Mouse (Mus musculus) myocyte (in vitro differentiated cells): Measurements from ENCODE around the gene Ireb2. TPM values are rescaled to one million over a fixed set of nuclear protein-coding genes. Genes with fewer than 3 reads are reported as not detected.
"Not testable (repeated sequence)": the region's sequence is repeated elsewhere in the genome, so short reads cannot be mapped to it uniquely, and the experiment has no call there.

ENCODE experiments used
- H3K27me3 ChIP-seq: one replicate; pipeline ENCODE4 v1.6.1; 2011; ENCODE audit not compliant: control insufficient read depth, insufficient read depth, insufficient read length
- H3K36me3 ChIP-seq: one replicate; pipeline ENCODE4 v1.6.1; 2011; ENCODE audit not compliant: control insufficient read depth, insufficient read depth
- H3K4me2 ChIP-seq: one replicate; pipeline ENCODE4 v1.6.1; 2011; ENCODE audit warnings: low read depth, control low read depth
- H3K4me3 ChIP-seq: one replicate; pipeline ENCODE4 v1.5.1; 2011; ENCODE audit warnings: mild to moderate bottlenecking, control low read depth, moderate library complexity
- H3K79me2 ChIP-seq: one replicate; pipeline ENCODE4 v1.6.1; 2011; ENCODE audit not compliant: control insufficient read depth, insufficient read depth
- H3ac ChIP-seq: one replicate; pipeline ENCODE4 v1.6.1; 2011; ENCODE audit not compliant: control insufficient read depth, insufficient read length
- CEBPB ChIP-seq: IDR thresholded peaks from 2 replicates; pipeline ENCODE4 v1.6.1; 2011; ENCODE audit warnings: mild to moderate bottlenecking, moderate library complexity; ENCODE audit not compliant: poor library complexity, insufficient read depth, severe bottlenecking
- E2F4 ChIP-seq: IDR thresholded peaks from one replicate; pipeline ENCODE4 v1.6.1; 2011; ENCODE audit warnings: mild to moderate bottlenecking, control low read depth, moderate library complexity; ENCODE audit not compliant: insufficient read depth
- MAX ChIP-seq: IDR thresholded peaks from one replicate; pipeline ENCODE4 v1.6.1; 2011; ENCODE audit warnings: low read depth, mild to moderate bottlenecking, control low read depth
- MYOD1 ChIP-seq, 3 experiments: IDR thresholded peaks; one replicate each; pipeline ENCODE4 v1.6.1; 2011; ENCODE audit warnings: control low read depth in 2 of 3, low read depth in 2 of 3, mild to moderate bottlenecking in 2 of 3, moderate library complexity in 1 of 3; ENCODE audit not compliant: insufficient read length in 2 of 3, control insufficient read depth in 1 of 3
- MYOG ChIP-seq, 3 experiments: IDR thresholded peaks; one replicate each; pipeline ENCODE4 v1.6.1; 2011; ENCODE audit warnings: control low read depth in 2 of 3, low read depth in 2 of 3, mild to moderate bottlenecking in 2 of 3; ENCODE audit not compliant: insufficient read length in 2 of 3, control insufficient read depth in 1 of 3, insufficient read depth in 1 of 3
- POLR2A ChIP-seq: IDR thresholded peaks from one replicate; pipeline ENCODE4 v1.6.1; 2011; ENCODE audit warnings: low read depth, mild to moderate bottlenecking, control low read depth, moderate library complexity; ENCODE audit not compliant: insufficient read length
- POLR2AphosphoS2 ChIP-seq: IDR thresholded peaks from one replicate; pipeline ENCODE4 v1.6.1; 2011; ENCODE audit warnings: low read depth, control low read depth; ENCODE audit not compliant: insufficient read length
- REST ChIP-seq: IDR thresholded peaks from one replicate; pipeline ENCODE4 v1.6.1; 2011; ENCODE audit warnings: mild to moderate bottlenecking, control low read depth, moderate library complexity; ENCODE audit not compliant: insufficient read depth, insufficient read length
- SRF ChIP-seq: IDR thresholded peaks from one replicate; pipeline ENCODE4 v1.6.1; 2011; ENCODE audit warnings: low read depth; ENCODE audit not compliant: control insufficient read depth, insufficient read length
- TCF12 ChIP-seq: IDR thresholded peaks from one replicate; pipeline ENCODE4 v1.6.1; 2011; ENCODE audit warnings: mild to moderate bottlenecking, control low read depth; ENCODE audit not compliant: poor library complexity, insufficient read depth, severe bottlenecking
- TCF3 ChIP-seq: IDR thresholded peaks from one replicate; pipeline ENCODE4 v1.6.1; 2011; ENCODE audit warnings: low read depth, control low read depth; ENCODE audit not compliant: insufficient read length
- USF1 ChIP-seq: IDR thresholded peaks from one replicate; pipeline ENCODE4 v1.6.1; 2011; ENCODE audit warnings: low read depth, mild to moderate bottlenecking, control low read depth, moderate library complexity
- polyA plus RNA-seq: library from polyadenylated mRNA; unstranded; fragments of >200 nt; fragmentation: generic; extraction: Trizol; gene quantifications from one replicate; pipeline ENCODE4 v1.2.1, GENCODE M21; 2012; ENCODE audit warnings: missing spikeins

Gene Ireb2
- polyA plus RNA-seq, 1 experiment: 9.4 TPM

GRCm38 (mm10) chr9:54830624-54831023 lies 33.0 kb upstream of the Ireb2 start:
- Histone ChIP-seq H3K4me2 (no peak overlapping the region), H3K4me3 (no peak overlapping the region), H3K79me2 (no peaks in the 10 kb centered on the region), H3K36me3 (no peaks in the 10 kb centered on the region), H3K27me3 (peaks cover 7% of the 10 kb centered on the region), H3ac (no peak overlapping the region)
- TF ChIP-seq MYOD1 (IDR thresholded peaks at IDR 0.05; ENCODE audit: control insufficient read depth in 1 of 3, insufficient read length in 2 of 3, low read depth in 2 of 3) (no peak), TCF12 (no peak), USF1 (no peak), POLR2A (no peak), TCF3 (no peak), REST (no peak), MAX (no peak), SRF (no peak), POLR2AphosphoS2 (no peak), E2F4 (no peak), MYOG (IDR thresholded peaks at IDR 0.05; ENCODE audit: control insufficient read depth in 1 of 3, insufficient read depth in 1 of 3, insufficient read length in 2 of 3, low read depth in 2 of 3) (no peak), CEBPB (no peak)

- Histone ChIP-seq H3ac (no peak overlapping the region), H3K36me3 (no peaks in the 10 kb centered on the region), H3K79me2 (no peaks in the 10 kb centered on the region), H3K4me2 (no peak overlapping the region), H3K4me3 (no peak overlapping the region), H3K27me3 (no peaks in the 10 kb centered on the region)
- no peak for TF ChIP-seq POLR2AphosphoS2
- TF ChIP-seq USF1: no peak
- no peak for TF ChIP-seq SRF
- no peak for TF ChIP-seq TCF3
- no peak for TF ChIP-seq CEBPB
- TF ChIP-seq MAX: no peak
- TF ChIP-seq E2F4: no peak
- no peak for TF ChIP-seq POLR2A
- TF ChIP-seq TCF12: no peak
- TF ChIP-seq REST: no peak
- no peak for TF ChIP-seq MYOD1 (IDR thresholded peaks at IDR 0.05; ENCODE audit: control insufficient read depth in 1 of 3, insufficient read length in 2 of 3, low read depth in 2 of 3)
- no peak for TF ChIP-seq MYOG (IDR thresholded peaks at IDR 0.05; ENCODE audit: control insufficient read depth in 1 of 3, insufficient read depth in 1 of 3, insufficient read length in 2 of 3, low read depth in 2 of 3)
Observed at GRCm38 (mm10) chr9:54833831-54834230, 29.8 kb upstream of the Ireb2 start.

GRCm38 (mm10) chr9:54835951-54836717 lies 27.5 kb upstream of the Ireb2 start:
- not testable (repeated sequence) for H3K4me3 ChIP-seq, H3K4me2 ChIP-seq, H3ac ChIP-seq, H3K79me2 ChIP-seq, H3K27me3 ChIP-seq, H3K36me3 ChIP-seq

- no peak for TF ChIP-seq POLR2AphosphoS2
- TF ChIP-seq SRF: no peak
- no peak for TF ChIP-seq TCF12
- TF ChIP-seq USF1: no peak
- no peak for TF ChIP-seq POLR2A
- Histone ChIP-seq H3K79me2 (no peaks in the 10 kb centered on the region), H3K36me3 (no peaks in the 10 kb centered on the region), H3K4me3 (no peak overlapping the region), H3K27me3 (peaks cover 4% of the 10 kb centered on the region), H3K4me2 (no peak overlapping the region), H3ac (no peak overlapping the region)
Observed at GRCm38 (mm10) chr9:54837835-54838234, 25.8 kb upstream of the Ireb2 start.

- no peak for TF ChIP-seq TCF12
- Histone ChIP-seq H3K27me3 (peaks cover 4% of the 10 kb centered on the region), H3K4me2 (no peak overlapping the region), H3K36me3 (no peaks in the 10 kb centered on the region), H3K4me3 (no peak overlapping the region), H3ac (no peak overlapping the region), H3K79me2 (no peaks in the 10 kb centered on the region)
Observed at GRCm38 (mm10) chr9:54840145-54840544, 23.4 kb upstream of the Ireb2 start.

- Histone ChIP-seq H3K4me3 (no peak overlapping the region), H3K4me2 (no peak overlapping the region), H3K36me3 (no peaks in the 10 kb centered on the region), H3K27me3 (peaks cover 10% of the 10 kb centered on the region), H3K79me2 (no peaks in the 10 kb centered on the region), H3ac (no peak overlapping the region)
- no peak for TF ChIP-seq USF1
- TF ChIP-seq MAX: no peak
- TF ChIP-seq MYOG (IDR thresholded peaks at IDR 0.05; ENCODE audit: control insufficient read depth in 1 of 3, insufficient read depth in 1 of 3, insufficient read length in 2 of 3, low read depth in 2 of 3): no peak
- TF ChIP-seq SRF: no peak
- TF ChIP-seq TCF12: no peak
Observed at GRCm38 (mm10) chr9:54842311-54842710, 21.3 kb upstream of the Ireb2 start.
